Mouse (Mus musculus) erythroblast, adult 5-6 weeks (primary cell): ENCODE measurements around the gene Trib3. TPM values are rescaled to one million over a fixed set of nuclear protein-coding genes. Genes with fewer than 3 reads are reported as not detected.
"Not testable (repeated sequence)": the region's sequence is repeated elsewhere in the genome, so short reads cannot be mapped to it uniquely, and the experiment has no call there.

Experiments used
- ATAC-seq: replicated peaks from 2 replicates; pipeline ENCODE4 v1.8.0; 2016; ENCODE audit warnings: moderate number of reproducible peaks, mild to moderate bottlenecking, moderate TSS enrichment, inconsistent platforms; ENCODE audit not compliant: poor library complexity, low FRiP score, severe bottlenecking
- total RNA-seq, 2 experiments: library from RNA; stranded (forward) in 1 of 2; stranded (reverse) in 1 of 2; fragments of 150-400 nt in 1 of 2; fragments of 200-764, 138-1000 nt in 1 of 2; gene quantifications; 2 replicates each; pipeline versions ENCODE4 v1.2.3 to v1.2.4; 2015 to 2017; ENCODE audit warnings: low replicate concordance in 2 of 2

Trib3 gene
- total RNA-seq (2015; ENCODE audit: low replicate concordance) (1.0 TPM in 1 of 2 replicates, not detected in the other), total RNA-seq (2017; ENCODE audit: low replicate concordance) (0.26 and 0.98 TPM in 2 replicates)

GRCm38 (mm10) chr2:152343329-152344213, at the start of gene Trib3:
Gene Trib3 (minus strand): TSS chr2:152344032.
- peak; percentile 87 for ATAC-seq

- no peak for ATAC-seq
Observed at GRCm38 (mm10) chr2:152393225-152394017, 49.6 kb upstream of the Trib3 start.

- peak; percentile 45; the same call in 1 of the 2 replicates for ATAC-seq
Observed at GRCm38 (mm10) chr2:152392786-152393185, 49.0 kb upstream of the Trib3 start.

- ATAC-seq: no peak
Observed at GRCm38 (mm10) chr2:152384191-152384590, 40.4 kb upstream of the Trib3 start.

- ATAC-seq: no peak
Observed at GRCm38 (mm10) chr2:152376345-152376741, 32.5 kb upstream of the Trib3 start, which contains the start of gene Nrsn2. Gene Nrsn2 (minus strand): TSS chr2:152376638.

GRCm38 (mm10) chr2:152375652-152376344, 32.0 kb upstream of the Trib3 start:
- no peak for ATAC-seq

- peak; percentile 83 for ATAC-seq
Observed at GRCm38 (mm10) chr2:152373547-152373946, 29.7 kb upstream of the Trib3 start.

GRCm38 (mm10) chr2:152372661-152373060, 28.8 kb upstream of the Trib3 start:
- no peak for ATAC-seq

- ATAC-seq: no peak
Observed at GRCm38 (mm10) chr2:152372104-152372503, 28.3 kb upstream of the Trib3 start.

GRCm38 (mm10) chr2:152368532-152369140, 24.8 kb upstream of the Trib3 start:
- peak; percentile 42; the same call in 1 of the 2 replicates for ATAC-seq

- no peak for ATAC-seq
Observed at GRCm38 (mm10) chr2:152367917-152368316, 24.1 kb upstream of the Trib3 start.

GRCm38 (mm10) chr2:152363245-152364147, 19.7 kb upstream of the Trib3 start:
- peak; percentile 90 for ATAC-seq

- ATAC-seq: no peak
Observed at GRCm38 (mm10) chr2:152361193-152361592, 17.4 kb upstream of the Trib3 start.

GRCm38 (mm10) chr2:152360271-152360775, 16.5 kb upstream of the Trib3 start:
- no peak for ATAC-seq

- no peak for ATAC-seq
Observed at GRCm38 (mm10) chr2:152359616-152360015, 15.8 kb upstream of the Trib3 start.

- ATAC-seq: not testable (repeated sequence)
Observed at GRCm38 (mm10) chr2:152358977-152359376, 15.1 kb upstream of the Trib3 start.

GRCm38 (mm10) chr2:152357254-152357653, 13.4 kb upstream of the Trib3 start:
- no peak for ATAC-seq

GRCm38 (mm10) chr2:152349842-152350540, 6.2 kb upstream of the Trib3 start:
- no peak for ATAC-seq
